Mouse (Mus musculus): ENCODE results near the gene Olfr464. TPM values are rescaled to one million over a fixed set of nuclear protein-coding genes. Genes with fewer than 3 reads are reported as not detected.

Gene Olfr464
- polyA plus RNA-seq (2014; fragmentation: Nextera tagmentation; extraction: Ambion mirVana) = not detected in 2 replicates

DNA sequence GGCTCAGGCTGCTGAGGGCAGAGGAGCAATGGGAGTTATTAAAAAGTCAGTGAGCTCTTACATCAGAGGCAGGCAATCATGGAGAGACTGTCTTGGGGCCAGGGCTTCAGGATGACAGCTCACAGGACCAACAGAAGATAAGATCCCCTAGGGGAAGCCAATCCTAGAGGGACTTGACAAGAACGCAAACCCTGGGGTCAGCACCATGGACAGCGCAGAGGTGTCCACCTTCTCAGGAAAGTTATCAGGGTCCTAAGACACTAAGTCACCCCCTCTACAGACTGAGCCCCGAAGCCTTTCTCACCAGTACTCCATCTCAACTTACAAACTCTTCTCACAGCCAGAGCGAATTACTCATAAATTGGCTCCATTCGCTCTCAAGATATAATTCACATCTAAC lies at the start of gene Olfr464:
Gene Olfr464, minus strand, starts transcription at position 2 of the 400 bp plus-strand sequence.
- Histone ChIP-seq H3K4me3 (ENCODE audit: low read length) (no peak within 1 kb of the TSS), H3K27ac (ENCODE audit: low read depth, low read length) (no peak within 1 kb of the TSS), H3K9me3 (ENCODE audit: control insufficient read depth, low read length) (no peaks in the 10 kb centered on the region), H3K4me2 (replicated peaks; ENCODE audit: low read depth, low read length) (no peak within 1 kb of the TSS), H3K36me3 (ENCODE audit: control insufficient read depth, insufficient read depth, low read length) (no peaks in the 10 kb centered on the region), H3K9ac (ENCODE audit: low read depth, low read length) (no peak within 1 kb of the TSS), H3K4me1 (ENCODE audit: control insufficient read depth, insufficient read depth, low read length) (no peaks in the 10 kb centered on the region), H3K27me3 (ENCODE audit: control insufficient read depth, insufficient read depth, low read length) (no peaks in the 10 kb centered on the region)
- ATAC-seq (ENCODE audit: low FRiP score, low TSS enrichment) = no peak
- 26% methylated on average over 5 of the region's 5 CpGs for WGBS

- H3K9me3 ChIP-seq (ENCODE audit: control insufficient read depth, low read length) = no peaks in the 10 kb centered on the region
- no peaks in the 10 kb centered on the region for H3K4me1 ChIP-seq (ENCODE audit: control insufficient read depth, insufficient read depth, low read length)
- 16% methylated on average over 19 of the region's 20 CpGs for WGBS
- ATAC-seq (ENCODE audit: low FRiP score, low TSS enrichment) = no peak
- H3K4me2 ChIP-seq (replicated peaks; ENCODE audit: low read depth, low read length) = peak overlapping the region; percentile 8; the same call in 1 of the 2 replicates
- no peak overlapping the region for H3K4me3 ChIP-seq (ENCODE audit: low read length)
- H3K27ac ChIP-seq (ENCODE audit: low read depth, low read length) = no peak overlapping the region
- 0 out of 2 replicates have a peak, but pooled peaks cover 2% of the 10 kb centered on the region for H3K27me3 ChIP-seq (ENCODE audit: control insufficient read depth, insufficient read depth, low read length)
- no peaks in the 10 kb centered on the region for H3K36me3 ChIP-seq (ENCODE audit: control insufficient read depth, insufficient read depth, low read length)
- no peak overlapping the region for H3K9ac ChIP-seq (ENCODE audit: low read depth, low read length)
Observed at GRCm38 (mm10) chr11:87968356-87969122, 47.8 kb upstream of the Olfr464 start.

DNA sequence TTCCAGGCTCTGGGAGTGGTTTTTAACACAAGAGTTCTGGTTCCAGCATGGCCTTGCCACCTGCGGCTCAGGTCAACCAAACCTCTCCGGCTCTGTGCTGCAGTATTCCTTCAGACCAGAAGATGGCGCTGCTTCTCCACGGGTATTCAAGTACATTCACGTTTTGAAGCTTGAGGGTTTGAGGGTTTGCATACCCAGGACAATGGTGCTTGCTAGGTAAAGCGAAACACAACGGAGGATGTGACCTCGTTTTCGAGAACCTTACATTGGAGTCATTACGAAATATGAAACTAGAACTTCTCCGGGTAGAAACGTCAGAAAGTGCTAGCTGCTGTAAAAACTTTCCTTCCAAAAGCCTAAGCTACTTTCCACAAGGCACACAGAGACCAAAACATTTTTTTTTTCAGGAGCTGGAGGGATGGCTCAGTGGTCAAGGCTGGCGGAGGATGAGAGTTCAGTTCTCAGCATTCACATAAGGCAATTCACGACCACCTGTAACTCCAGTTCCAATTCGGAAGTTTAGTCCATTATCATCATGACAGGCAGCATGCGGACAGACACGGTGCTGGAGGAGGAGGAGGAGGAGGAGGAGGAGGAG lies 47.0 kb upstream of the Olfr464 start:
- Histone ChIP-seq H3K27ac (ENCODE audit: low read depth, low read length) (no peak overlapping the region), H3K27me3 (ENCODE audit: control insufficient read depth, insufficient read depth, low read length) (0 out of 2 replicates have a peak, but pooled peaks cover 2% of the 10 kb centered on the region), H3K36me3 (ENCODE audit: control insufficient read depth, insufficient read depth, low read length) (no peaks in the 10 kb centered on the region), H3K9ac (ENCODE audit: low read depth, low read length) (no peak overlapping the region), H3K4me2 (replicated peaks; ENCODE audit: low read depth, low read length) (peak overlapping the region; percentile 37; the same call in 1 of the 2 replicates), H3K4me1 (ENCODE audit: control insufficient read depth, insufficient read depth, low read length) (no peaks in the 10 kb centered on the region), H3K9me3 (ENCODE audit: control insufficient read depth, low read length) (no peaks in the 10 kb centered on the region), H3K4me3 (ENCODE audit: low read length) (peak overlapping the region; percentile 2; the same call in 1 of the 2 replicates)
- no peak for ATAC-seq (ENCODE audit: low FRiP score, low TSS enrichment)
- 1% methylated on average over 17 of the region's 17 CpGs for WGBS

- H3K9me3 ChIP-seq (ENCODE audit: control insufficient read depth, low read length) = no peaks in the 10 kb centered on the region
- H3K4me1 ChIP-seq (ENCODE audit: control insufficient read depth, insufficient read depth, low read length) = no peaks in the 10 kb centered on the region
- no peak overlapping the region for H3K4me3 ChIP-seq (ENCODE audit: low read length)
- no peak overlapping the region for H3K4me2 ChIP-seq (replicated peaks; ENCODE audit: low read depth, low read length)
- H3K36me3 ChIP-seq (ENCODE audit: control insufficient read depth, insufficient read depth, low read length) = no peaks in the 10 kb centered on the region
- 38% methylated on average over 10 of the region's 10 CpGs for WGBS
- no peak overlapping the region for H3K9ac ChIP-seq (ENCODE audit: low read depth, low read length)
- H3K27ac ChIP-seq (ENCODE audit: low read depth, low read length) = no peak overlapping the region
- ATAC-seq (ENCODE audit: low FRiP score, low TSS enrichment) = peak; percentile 36; the same call in 1 of the 2 replicates
- H3K27me3 ChIP-seq (ENCODE audit: control insufficient read depth, insufficient read depth, low read length) = 0 out of 2 replicates have a peak, but pooled peaks cover 2% of the 10 kb centered on the region
Observed at GRCm38 (mm10) chr11:87966214-87966613, 45.4 kb upstream of the Olfr464 start.

- no peak for ATAC-seq (ENCODE audit: low FRiP score, low TSS enrichment)
- Histone ChIP-seq H3K27me3 (ENCODE audit: control insufficient read depth, insufficient read depth, low read length) (0 out of 2 replicates have a peak, but pooled peaks cover 2% of the 10 kb centered on the region), H3K9me3 (ENCODE audit: control insufficient read depth, low read length) (peaks cover 3% of the 10 kb centered on the region; the same call in 1 of the 2 replicates), H3K4me3 (ENCODE audit: low read length) (no peak overlapping the region), H3K4me1 (ENCODE audit: control insufficient read depth, insufficient read depth, low read length) (no peaks in the 10 kb centered on the region), H3K4me2 (replicated peaks; ENCODE audit: low read depth, low read length) (no peak overlapping the region), H3K9ac (ENCODE audit: low read depth, low read length) (no peak overlapping the region), H3K36me3 (ENCODE audit: control insufficient read depth, insufficient read depth, low read length) (no peaks in the 10 kb centered on the region), H3K27ac (ENCODE audit: low read depth, low read length) (no peak overlapping the region)
- 51% methylated on average over 3 of the region's 3 CpGs for WGBS
Observed at GRCm38 (mm10) chr11:87965293-87965692, 44.5 kb upstream of the Olfr464 start.

DNA sequence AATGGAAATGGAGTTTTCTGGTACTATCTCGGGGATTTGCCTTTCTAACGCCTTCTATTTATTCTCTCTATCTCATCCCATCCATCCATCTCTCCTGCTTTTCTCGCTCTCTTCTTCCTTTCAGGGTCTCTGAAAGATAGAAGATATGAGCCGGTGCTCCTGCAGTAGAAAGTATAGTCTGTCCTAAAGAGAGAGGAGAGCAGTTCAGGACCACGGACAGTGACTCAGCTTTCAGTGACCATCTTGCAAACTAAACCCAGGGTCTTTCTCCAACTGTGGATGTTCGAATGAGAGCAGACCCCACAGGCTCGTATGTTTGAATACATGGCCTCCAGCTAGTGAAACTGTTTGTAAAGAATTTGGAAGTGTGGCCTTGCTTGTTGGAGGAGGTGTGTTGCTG lies 36.3 kb upstream of the Olfr464 start:
- Histone ChIP-seq H3K27ac (ENCODE audit: low read depth, low read length) (no peak overlapping the region), H3K27me3 (ENCODE audit: control insufficient read depth, insufficient read depth, low read length) (no peaks in the 10 kb centered on the region), H3K4me2 (replicated peaks; ENCODE audit: low read depth, low read length) (no peak overlapping the region), H3K9ac (ENCODE audit: low read depth, low read length) (no peak overlapping the region), H3K4me3 (ENCODE audit: low read length) (no peak overlapping the region), H3K9me3 (ENCODE audit: control insufficient read depth, low read length) (peaks cover 3% of the 10 kb centered on the region; the same call in 1 of the 2 replicates), H3K4me1 (ENCODE audit: control insufficient read depth, insufficient read depth, low read length) (no peaks in the 10 kb centered on the region), H3K36me3 (ENCODE audit: control insufficient read depth, insufficient read depth, low read length) (no peaks in the 10 kb centered on the region)
- 41% methylated on average over 7 of the region's 7 CpGs for WGBS
- no peak for ATAC-seq (ENCODE audit: low FRiP score, low TSS enrichment)

GRCm38 (mm10) chr11:87955144-87955543 lies 34.4 kb upstream of the Olfr464 start:
- Histone ChIP-seq H3K36me3 (ENCODE audit: control insufficient read depth, insufficient read depth, low read length) (no peaks in the 10 kb centered on the region), H3K9me3 (ENCODE audit: control insufficient read depth, low read length) (no peaks in the 10 kb centered on the region), H3K27me3 (ENCODE audit: control insufficient read depth, insufficient read depth, low read length) (no peaks in the 10 kb centered on the region), H3K4me3 (ENCODE audit: low read length) (no peak overlapping the region), H3K9ac (ENCODE audit: low read depth, low read length) (no peak overlapping the region), H3K4me2 (replicated peaks; ENCODE audit: low read depth, low read length) (no peak overlapping the region), H3K4me1 (ENCODE audit: control insufficient read depth, insufficient read depth, low read length) (no peaks in the 10 kb centered on the region), H3K27ac (ENCODE audit: low read depth, low read length) (no peak overlapping the region)
- 12% methylated on average over 1 of the region's 1 CpGs for WGBS
- no peak for ATAC-seq (ENCODE audit: low FRiP score, low TSS enrichment)

DNA sequence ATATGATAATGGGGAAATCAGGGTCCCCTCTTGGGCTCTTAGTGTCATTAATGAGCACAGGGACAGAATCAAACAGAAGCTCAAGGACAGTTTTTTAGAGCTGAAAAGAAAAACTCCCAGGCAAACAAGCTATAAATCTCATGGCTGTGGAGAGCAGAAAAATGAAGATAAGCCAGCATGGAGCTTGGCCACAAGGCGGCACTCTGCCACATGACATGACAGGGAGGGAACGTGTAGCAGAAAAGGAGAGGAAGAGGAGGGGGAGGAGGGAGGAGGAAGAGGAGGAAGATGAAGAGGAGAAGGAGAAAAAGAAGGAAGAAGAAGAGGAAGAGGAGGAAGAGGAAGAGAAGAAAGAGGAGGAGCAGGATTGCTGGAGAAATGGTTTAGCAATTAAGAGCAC lies 29.2 kb upstream of the Olfr464 start:
- no peak overlapping the region for H3K4me2 ChIP-seq (replicated peaks; ENCODE audit: low read depth, low read length)
- no peaks in the 10 kb centered on the region for H3K27me3 ChIP-seq (ENCODE audit: control insufficient read depth, insufficient read depth, low read length)
- no peaks in the 10 kb centered on the region for H3K36me3 ChIP-seq (ENCODE audit: control insufficient read depth, insufficient read depth, low read length)
- no peaks in the 10 kb centered on the region for H3K9me3 ChIP-seq (ENCODE audit: control insufficient read depth, low read length)
- ATAC-seq (ENCODE audit: low FRiP score, low TSS enrichment) = no peak
- no peak overlapping the region for H3K27ac ChIP-seq (ENCODE audit: low read depth, low read length)
- H3K9ac ChIP-seq (ENCODE audit: low read depth, low read length) = no peak overlapping the region
- H3K4me1 ChIP-seq (ENCODE audit: control insufficient read depth, insufficient read depth, low read length) = no peaks in the 10 kb centered on the region
- no peak overlapping the region for H3K4me3 ChIP-seq (ENCODE audit: low read length)
- 0% methylated on average over 2 of the region's 2 CpGs for WGBS

- H3K4me2 ChIP-seq (replicated peaks; ENCODE audit: low read depth, low read length) = no peak overlapping the region
- H3K27ac ChIP-seq (ENCODE audit: low read depth, low read length) = no peak overlapping the region
- no peaks in the 10 kb centered on the region for H3K4me1 ChIP-seq (ENCODE audit: control insufficient read depth, insufficient read depth, low read length)
- H3K36me3 ChIP-seq (ENCODE audit: control insufficient read depth, insufficient read depth, low read length) = no peaks in the 10 kb centered on the region
- H3K9me3 ChIP-seq (ENCODE audit: control insufficient read depth, low read length) = no peaks in the 10 kb centered on the region
- H3K4me3 ChIP-seq (ENCODE audit: low read length) = no peak overlapping the region
- no peak overlapping the region for H3K9ac ChIP-seq (ENCODE audit: low read depth, low read length)
- no peaks in the 10 kb centered on the region for H3K27me3 ChIP-seq (ENCODE audit: control insufficient read depth, insufficient read depth, low read length)
- ATAC-seq (ENCODE audit: low FRiP score, low TSS enrichment) = no peak
- WGBS = 73% methylated on average over 3 of the region's 3 CpGs
Observed at GRCm38 (mm10) chr11:87935467-87935866, 14.7 kb upstream of the Olfr464 start.
